Mouse (Mus musculus): ENCODE measurements at regions not wholly inside any gene's neighbourhood (a gene's known extent, or its start where the extent isn't known, plus 50 kb on each side); places are given as distances from the start of the nearest gene placed in this dataset.

DNA sequence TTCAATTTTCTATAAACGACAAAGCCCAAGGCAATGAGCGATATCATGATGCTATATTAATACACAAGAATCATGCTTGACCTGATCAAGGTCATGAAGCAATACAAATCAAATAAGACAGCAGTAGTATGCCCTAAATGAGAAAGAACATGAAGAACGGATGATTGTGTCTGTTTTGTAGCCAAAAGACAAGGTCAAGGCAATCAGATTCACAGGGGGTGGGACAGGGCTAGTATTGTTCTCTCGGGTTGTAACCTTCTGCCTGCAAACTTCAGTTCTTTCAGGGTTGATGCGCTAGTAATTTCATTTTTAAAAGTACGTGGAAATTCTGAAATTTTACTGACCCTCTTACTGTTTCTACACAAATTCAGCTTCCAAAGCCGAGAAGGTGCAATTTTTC, 206.7 kb downstream of the Arl4a start:
- no peak for DNase-seq

DNA sequence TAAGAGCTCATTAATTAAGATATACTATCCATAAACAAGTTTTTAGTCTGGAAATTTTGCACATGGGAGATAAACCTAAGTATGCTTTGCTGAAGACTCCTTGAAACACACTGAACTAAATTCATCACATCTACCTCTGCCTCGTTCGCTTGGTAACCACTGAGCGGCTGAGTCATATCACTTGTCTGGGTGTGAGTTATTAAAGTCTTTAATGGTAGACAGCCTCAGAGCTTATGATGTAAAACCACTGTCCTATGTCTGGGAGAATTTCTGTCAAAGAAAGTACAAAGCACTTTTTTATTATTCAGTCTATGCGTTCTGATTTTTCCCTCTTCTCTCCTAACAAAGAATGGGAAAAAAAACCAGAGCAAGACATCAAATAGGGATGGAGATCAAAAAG, 207.3 kb downstream of the Arl4a start:
- no peak for DNase-seq

DNA sequence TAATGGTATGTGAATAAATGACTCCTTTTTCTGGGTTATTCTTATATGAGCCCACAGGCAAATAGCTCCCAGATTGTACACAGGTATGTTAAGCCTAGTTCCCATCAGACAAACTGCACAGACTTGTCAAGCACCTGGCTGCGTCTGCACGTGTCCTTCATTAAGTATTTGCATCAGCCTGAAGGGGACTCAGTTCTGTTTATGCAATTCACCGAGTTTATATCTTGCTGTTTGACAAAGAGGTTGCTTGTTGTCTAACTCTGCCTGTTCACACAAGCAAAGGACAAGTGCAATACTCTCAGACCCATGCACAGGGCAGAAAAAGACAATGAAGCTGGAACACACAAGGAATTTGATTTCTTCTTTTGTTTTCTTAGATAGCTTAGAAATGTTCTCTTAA, 215.2 kb downstream of the Arl4a start:
- no peak for DNase-seq

DNA sequence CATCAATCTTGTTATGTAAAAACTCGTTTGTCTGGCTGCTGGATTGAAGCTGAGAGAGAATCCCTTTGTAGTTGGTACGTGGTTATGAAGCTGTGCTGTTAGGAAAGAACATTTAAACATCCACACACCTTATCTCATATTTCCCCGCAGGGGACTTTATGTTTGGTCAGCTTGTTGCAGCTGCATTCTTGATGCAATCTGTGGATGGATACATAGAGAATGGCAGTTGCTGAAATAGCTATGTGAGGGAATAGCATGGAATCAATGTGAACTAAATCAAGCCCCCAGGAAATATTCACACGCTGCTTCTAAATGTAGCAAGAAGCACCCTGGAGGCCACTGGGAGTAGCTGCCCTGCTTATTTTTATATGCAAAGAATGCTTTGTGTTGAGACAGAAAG, 236.3 kb downstream of the Arl4a start:
- no peak for DNase-seq

DNA sequence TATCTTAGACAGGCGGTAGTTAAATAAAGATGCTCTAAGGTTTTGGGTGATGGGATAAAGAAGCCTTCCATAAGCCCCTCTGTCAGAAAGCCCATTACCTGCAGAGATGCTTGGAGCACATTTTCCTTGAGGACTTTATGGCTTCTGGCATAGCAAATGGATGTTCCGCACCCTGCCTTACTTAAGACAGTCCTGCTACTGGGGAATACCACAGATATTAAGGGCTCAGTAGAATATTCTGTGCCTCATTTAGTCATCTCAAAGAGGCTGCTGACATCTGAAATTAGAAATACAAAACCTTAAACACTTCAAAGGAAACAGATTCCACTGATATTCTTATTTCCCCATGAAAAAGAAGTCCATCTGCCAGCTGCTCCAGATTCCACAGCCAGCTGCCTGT, 240.0 kb downstream of the Arl4a start:
- DNase-seq: no peak

DNA sequence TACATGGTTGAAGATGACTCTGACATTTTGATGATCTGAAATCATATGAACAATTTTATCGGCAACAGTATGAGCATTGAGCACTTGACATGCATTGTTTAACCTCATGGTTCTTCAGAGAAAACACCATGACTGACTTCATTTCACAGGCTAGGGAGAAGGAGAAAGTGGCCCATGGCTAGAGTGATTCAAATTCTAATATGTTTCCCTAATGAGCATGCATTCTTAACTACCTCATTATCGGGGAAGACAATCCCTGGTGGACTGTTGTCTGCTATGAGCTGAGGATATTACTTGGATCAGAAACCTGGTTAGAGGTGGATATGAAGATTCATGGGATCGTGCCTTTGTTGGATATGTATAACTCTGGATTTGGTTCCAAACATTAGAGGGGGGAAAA, 240.9 kb downstream of the Arl4a start:
- DNase-seq: no peak

DNA sequence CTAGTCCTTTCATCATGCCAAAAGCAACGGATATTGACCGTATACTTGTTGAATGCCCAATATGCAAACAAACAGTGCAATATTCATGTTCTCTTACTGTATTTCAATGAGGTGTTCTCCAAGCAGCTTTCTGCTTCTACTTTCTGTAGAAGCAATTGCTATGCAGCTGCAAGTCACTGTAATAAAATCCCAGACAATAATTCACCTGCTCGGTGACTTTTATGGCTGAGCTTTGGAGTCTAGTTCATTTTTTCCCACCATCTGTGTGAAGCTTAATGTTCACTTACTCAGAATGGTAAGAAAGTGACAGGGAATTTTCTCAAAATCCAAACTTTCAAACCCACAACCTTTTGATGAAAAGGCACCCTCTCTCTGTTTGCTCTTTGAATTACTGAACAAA, 252.8 kb downstream of the Arl4a start:
- DNase-seq: no peak

DNA sequence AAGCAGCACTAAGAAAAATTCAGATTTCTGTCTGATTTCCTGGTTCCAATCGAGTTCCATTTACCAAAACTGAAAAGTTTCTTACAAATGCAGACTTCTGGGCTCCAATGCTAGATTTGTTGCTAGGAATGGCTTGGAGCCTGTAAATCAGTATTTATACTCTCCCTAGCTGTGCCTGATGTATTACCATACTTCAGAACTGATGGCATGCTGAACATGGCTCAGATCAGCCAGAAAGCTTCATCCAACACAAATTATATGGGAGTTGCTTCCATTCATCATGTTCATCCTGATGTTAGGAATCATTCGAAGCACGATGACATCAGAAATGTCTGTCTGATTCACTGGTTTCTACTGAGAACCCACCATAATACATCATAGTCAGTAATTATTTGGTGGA, 253.3 kb downstream of the Arl4a start:
- DNase-seq: no peak

DNA sequence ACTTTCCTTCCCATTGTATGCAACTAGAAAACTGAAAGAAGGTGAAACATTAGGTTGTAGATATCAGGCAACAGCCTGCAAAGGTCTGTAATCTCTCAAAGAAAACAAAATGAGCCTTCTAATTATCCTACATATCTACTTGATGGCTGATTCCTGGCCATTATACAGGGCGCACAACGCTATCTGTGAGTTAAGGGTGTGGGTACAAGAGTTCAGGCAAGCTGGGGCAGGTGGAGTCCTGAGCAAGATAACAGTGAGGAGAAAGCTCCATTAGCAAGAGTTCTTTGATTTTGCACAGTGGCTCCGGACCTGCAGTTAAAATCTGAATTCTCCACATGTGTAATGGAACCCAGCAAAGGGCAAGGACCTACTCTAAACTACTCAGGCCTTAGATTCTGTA, 261.7 kb downstream of the Arl4a start:
- DNase-seq: no peak

DNA sequence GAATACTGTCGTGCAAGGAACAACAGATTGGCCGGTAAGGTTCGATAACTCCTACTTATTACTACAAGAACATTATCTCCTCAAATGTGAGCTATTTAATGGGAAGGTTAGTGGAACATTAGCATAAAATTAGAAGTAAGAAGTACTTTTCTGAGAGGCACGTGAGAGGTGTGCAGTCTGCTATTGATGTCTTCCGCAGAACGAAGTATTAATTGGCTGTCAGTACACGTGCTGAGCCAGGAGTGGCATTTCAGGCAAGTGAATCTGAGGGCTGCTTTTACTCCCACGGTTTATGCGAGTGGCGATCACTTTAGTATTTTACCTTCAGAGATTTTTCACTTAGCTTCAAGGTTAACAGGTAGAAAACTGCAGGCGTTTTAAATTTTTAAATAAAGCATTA, 270.8 kb downstream of the Arl4a start:
- DNase-seq: no peak

DNA sequence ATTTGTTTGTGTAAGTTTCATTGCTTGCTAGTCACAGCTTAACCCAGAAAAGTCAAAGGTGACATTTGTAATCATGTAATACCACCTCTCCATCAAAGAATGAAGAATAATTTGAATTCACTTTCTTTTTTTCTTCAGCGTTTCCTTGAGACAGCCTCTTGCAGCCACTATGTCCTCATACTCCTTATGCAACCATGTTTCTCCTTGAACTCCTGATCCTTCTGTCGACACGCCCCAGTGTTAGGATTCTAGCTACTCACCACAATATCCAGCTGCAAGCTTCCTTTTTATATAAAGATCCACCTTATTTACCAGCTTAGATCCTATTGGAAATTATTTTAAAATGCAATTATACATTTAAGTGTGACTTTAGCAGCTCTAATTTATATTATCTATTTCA, 274.3 kb downstream of the Arl4a start:
- no peak for DNase-seq

DNA sequence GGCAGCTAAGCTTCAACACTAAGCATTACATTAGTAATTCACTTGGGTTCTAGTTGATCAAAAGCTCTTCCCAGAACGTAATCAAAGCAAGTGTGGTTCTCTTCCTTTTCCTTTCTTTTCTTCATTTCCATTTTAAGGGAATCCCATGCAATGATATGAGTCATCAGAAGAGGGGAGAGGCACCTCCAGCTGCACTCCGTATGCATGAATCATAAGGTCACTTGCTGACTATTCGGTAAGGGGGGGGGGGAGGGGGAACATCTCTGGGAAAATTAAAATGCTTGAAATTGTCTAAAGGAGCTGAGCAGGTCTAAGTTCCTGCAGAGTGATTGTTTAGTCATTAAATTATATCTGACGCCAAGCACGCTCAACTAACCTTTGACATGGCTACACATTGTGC, 275.9 kb downstream of the Arl4a start:
- DNase-seq: no peak

DNA sequence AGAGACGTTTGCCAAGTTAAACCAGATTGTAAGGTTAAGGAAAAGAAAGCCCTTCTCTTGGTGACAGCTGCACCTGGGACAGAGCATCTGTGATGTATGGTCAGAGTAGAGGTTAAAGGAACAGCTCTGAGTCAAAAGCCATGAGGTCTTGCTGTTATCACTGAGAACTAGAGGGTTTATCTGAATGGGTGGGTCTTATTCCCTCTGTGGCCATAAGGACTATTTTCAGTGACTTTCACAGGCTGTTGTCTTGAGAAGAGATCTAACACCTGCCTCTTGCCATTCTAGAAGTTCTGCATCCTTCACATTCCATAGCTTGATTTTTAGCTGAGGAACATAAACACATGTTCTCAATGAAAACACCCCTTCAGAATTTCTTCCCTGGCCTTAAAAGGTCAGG, 276.5 kb downstream of the Arl4a start:
- DNase-seq: no peak

DNA sequence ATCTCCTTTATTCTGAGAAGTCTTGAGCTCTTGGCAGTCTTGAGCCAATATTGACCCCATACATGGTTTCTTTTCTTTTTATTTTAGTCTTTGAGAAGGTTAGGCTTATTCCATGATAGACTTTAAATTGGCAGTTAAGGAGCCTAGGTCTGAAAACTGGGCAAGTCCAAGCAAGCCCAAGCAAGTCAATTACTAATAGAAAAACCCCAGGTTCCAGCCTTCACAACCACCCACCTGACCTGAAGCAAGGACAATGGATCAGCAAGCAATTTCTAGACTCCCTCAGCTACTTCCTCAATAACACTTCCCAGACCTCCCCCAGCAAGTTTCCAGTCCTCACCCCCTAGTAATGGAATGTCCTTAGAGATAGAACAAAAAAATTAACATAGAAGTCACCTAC, 279.9 kb downstream of the Arl4a start:
- no peak for DNase-seq

DNA sequence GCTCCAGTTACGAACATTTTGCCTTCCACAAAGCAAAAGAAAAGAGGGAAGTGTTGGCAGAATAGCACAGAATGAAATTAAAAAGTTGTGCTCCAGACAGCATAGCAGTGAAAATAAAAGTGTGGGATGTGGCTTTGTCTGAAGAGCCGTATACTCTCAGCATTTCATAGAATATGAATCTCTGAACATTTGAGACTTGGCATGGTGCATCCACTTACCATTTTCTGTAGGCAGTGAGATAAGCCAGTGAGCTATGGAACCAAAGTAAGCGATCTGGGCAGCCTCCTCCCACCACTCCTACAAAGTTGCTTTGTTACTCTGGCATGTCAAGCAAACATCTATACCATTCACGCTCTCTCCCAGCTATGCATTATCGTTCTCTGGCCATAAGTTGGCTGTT, 286.0 kb downstream of the Arl4a start:
- no peak for DNase-seq

DNA sequence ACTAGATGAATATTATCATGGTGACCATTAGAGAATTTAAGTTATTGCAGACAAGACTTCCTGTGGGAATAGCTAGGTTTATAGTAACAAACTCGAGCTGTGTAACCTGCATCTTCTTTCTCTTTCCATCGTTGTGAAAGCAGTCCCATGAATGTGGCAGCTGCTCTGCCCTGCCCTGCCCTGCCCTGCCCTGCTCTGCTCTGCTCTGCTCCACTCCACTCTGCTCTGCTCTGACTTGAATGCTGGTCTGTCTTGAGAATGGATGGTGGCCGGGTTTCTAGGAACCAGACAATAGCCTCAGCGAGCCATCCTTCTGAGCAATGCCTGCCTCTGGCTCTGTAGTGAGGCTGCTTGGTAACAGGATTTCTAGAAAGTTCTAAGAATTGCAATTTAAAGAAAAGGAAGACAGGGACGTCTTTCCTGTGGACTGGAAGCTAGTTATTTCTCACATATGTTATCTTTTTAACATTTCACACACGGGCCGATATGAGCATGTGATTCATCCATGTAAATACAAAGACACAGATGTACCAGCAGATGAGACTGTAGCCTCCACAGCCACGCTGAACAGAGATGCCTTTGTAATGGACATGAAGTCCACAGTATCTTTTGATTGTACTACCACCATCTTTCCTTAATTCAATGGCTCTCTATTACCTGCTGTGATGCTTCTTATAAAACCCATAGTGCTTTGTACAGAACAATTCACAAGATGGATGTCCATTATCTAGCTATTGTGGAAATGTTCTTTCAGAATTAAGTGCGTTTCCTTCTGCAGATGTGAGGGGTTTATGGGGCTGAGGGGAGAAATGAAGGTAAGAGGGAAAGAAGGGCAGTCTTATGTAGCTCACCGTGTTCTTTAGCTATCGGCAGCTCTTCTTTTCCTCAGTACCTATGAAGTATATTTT, 295.4 kb downstream of the Arl4a start:
- DNase-seq: no peak

DNA sequence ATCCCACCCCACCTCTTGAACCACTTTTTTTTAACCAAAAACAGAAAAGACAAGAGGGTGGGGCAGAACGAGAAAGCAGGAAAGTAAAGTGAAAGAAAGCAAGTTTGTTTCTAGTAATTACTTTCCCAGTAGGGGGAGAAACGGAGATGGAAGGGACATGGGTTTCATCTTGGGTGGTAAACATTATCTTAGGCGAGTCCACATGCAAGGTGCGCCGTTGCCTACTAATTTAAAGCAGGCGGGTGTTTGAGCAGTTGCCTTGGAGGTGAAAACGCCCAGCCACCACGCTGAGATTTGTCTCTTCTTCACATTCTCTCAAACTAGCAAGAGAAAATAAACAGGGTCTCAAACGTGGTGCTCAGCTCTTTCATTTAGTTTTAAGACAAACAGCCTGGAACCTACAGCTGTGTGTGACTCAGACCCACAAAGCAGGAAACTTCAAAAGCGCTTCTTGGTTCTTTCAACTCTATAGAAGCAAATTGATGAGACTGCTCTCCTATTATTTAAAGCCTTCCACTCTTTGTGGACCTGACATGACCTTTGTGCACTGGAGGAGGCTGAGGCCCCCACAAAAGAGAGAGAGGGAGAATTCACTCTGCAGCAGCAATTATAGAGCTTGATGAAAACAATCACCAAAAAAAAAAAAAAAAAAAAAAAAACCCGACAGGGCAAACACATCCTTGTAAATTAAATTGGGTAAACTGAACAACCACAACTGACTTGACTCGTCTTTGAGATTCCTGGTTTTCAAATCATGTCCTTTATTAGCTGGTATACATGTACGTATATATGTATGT, 296.6 kb downstream of the Arl4a start:
- DNase-seq: no peak

DNA sequence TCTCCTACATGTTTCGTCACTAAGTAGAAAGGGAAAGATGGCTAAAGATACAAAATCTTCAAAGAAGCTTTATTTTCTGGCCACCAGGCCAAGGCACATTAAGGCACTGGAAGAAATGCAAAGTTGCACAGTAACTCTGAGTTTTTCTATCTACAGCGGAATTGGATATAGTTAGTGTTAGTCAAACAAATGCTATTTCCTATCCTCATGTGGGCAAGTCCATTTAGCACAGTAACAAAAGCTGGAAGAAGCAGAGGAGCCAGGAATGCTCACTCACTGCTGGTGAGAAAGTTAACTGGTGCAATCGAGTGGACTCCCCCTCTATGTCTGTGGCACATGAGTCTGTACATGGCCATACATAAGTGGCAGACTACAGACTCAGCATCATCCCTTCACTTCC, 300.9 kb downstream of the Arl4a start:
- DNase-seq: no peak

DNA sequence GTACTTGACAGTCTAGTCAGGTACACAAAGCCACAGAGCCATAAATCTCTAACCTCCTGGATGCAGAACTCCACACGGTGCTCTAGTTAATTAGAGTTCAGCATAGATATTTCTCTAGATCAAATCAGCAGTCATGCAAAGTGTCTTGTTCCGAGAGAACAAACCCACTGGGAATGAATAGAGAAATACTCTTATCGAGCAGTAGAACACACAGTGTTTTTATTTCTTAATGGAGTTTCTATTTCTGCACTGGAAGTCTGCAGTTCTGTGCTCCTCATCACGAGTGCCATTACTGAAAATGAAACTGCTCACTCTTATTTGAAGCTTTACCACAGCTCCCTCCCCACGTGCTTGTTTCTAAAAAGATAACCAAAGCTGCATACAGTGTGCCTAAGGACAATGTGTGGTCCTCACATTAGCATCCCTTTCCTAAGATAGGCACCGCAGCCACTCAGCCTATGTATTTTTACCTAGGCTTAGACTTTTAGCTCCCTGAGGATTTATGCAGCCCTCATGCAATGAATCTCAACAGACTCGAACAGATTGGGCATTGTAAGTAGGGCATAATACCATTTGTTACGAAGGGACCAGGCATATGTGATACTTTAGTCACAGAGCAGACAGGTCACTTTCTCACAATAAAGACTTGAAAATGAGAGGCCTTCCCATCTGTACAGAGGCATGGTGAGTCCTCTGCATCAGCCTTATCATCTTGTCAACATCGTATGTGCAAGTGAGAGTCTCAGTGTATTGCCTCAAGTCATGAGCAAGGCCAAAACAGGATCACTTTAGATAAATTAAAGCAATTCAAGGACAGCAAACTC, 301.5 kb downstream of the Arl4a start:
- no peak for DNase-seq

DNA sequence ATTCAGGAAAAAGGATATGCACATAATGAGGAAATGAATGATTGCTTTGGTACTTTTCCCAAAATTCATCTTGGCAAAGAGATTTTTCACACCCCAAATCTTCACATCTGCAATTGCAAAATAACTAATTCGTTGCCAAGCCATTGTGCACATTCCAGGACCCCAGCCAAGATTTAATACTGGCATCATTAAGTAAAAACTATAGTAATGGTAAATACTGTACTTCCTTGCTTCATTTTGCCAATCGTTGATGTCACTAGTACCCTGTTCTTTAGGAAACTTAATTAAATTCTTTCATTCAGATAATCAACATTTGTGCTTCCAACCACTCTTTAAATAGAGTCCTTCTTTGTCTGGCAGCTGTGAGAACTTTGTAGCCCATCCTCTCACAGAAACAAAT, 303.6 kb downstream of the Arl4a start:
- DNase-seq: no peak

DNA sequence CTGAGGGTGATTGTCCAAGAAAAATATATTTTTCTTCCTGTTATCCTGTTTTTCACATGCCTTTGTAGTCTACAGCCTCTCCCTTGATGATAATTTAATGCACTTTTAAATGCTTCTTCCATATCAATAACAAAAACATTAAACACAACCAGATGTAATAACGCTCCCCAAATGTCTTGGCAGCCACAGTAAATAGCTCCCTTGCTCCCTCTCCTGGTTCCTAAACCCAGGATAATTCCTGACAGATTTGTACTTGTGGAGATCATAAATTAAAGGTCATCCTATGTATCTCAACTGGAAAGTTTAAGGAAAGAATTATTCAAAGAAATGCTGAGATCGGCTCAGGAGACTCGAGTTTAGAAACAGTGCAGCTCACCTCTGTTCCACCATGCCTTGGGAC, 306.6 kb downstream of the Arl4a start:
- DNase-seq: no peak

DNA sequence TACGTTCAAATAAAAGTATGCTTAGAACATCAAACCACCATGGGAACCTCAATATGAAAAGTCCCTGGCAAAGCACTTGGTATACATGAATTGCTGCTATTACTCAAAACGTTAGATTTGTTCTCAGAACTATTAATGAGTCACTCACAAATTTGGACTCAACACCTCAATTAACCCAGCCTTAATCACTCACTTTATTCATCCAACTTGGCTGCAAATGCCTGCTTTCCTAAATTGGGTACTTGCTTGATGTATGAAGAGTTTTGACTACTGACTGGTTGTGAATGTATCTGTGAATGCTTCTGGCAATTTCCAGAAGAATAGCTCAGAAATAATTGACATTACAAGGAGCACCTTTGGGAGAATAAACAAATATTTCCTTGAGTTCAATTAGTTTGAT, 308.6 kb downstream of the Arl4a start:
- no peak for DNase-seq

DNA sequence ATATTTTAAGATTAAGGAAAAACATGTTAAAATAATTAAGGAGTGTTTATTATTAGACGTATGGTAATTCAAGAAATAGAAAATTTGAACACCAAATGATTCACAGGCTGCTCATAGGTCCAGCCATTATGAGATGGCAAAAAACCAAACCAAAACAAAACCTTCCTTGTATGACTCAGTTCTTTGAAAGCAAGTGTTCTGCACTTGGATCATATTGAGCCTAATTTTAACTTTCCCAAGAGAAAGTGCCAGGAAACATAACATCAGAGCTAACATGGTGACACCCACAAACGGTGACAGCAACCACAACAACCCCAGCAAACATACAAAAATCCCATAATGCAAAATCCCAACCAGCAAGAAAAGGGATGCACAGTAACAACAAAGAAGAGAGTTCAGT, 313.7 kb downstream of the Arl4a start:
- no peak for DNase-seq

DNA sequence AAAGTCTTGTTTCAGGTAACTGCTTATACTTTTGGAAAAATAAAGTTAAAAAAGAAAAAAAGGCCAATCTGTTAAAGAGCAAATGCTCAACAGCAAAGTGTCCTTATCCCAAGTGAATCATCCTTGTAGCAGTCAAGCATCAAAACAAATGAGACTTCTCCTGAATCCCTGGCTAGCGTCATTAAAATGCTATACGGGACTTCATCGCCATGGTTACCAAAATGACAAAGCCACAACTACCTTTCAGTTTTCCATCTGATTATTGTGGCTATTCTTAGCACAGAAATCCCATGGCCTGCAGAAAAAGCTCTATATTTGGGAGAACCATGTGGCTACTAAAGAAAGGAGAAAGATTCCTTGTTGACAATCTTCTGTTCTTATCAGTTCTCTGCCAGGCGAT, 322.7 kb downstream of the Arl4a start:
- no peak for DNase-seq
